Mouse (Mus musculus) limb, embryonic 14.5 days (tissue): ENCODE measurements around the gene Itpk1. TPM values are rescaled to one million over a fixed set of nuclear protein-coding genes. Genes with fewer than 3 reads are reported as not detected.

Source experiments
- ATAC-seq: fragments of 200-750 bp; cut with Nextera tagmentation; 2 replicates; pipeline ENCODE4 v1.8.0; 2017; ENCODE audit warnings: low read depth, moderate number of reproducible peaks, moderate TSS enrichment; ENCODE audit not compliant: low FRiP score
- DNase-seq: peaks from one replicate; pipeline ENCODE4 v3.0.0-alpha.2; 2015; ENCODE audit warnings: low spot score
- H3K27ac ChIP-seq: fragments of 300-500 bp; sonication (generic); replicated peaks from 2 replicates; pipeline ENCODE4 v1.5.1; 2014; ENCODE audit warnings: low read depth, mild to moderate bottlenecking, low read length, moderate library complexity, mixed read lengths
- H3K27me3 ChIP-seq: fragments of 300-500 bp; sonication (generic); 2 replicates; pipeline ENCODE4 v1.6.1; 2014; ENCODE audit warnings: low read length, mixed read lengths; ENCODE audit not compliant: control insufficient read depth, insufficient read depth
- H3K36me3 ChIP-seq: fragments of 300-500 bp; sonication (generic); 2 replicates; pipeline ENCODE4 v1.6.1; 2014; ENCODE audit warnings: mild to moderate bottlenecking, low read length, moderate library complexity, mixed read lengths; ENCODE audit not compliant: control insufficient read depth, insufficient read depth
- H3K4me1 ChIP-seq: fragments of 300-500 bp; sonication (generic); 2 replicates; pipeline ENCODE4 v1.6.1; 2014; ENCODE audit warnings: antibody characterized with exemption, low read length, mixed read lengths; ENCODE audit not compliant: control insufficient read depth, insufficient read depth
- H3K4me2 ChIP-seq: fragments of 300-500 bp; sonication (generic); replicated peaks from 2 replicates; pipeline ENCODE4 v1.6.1; 2014; ENCODE audit warnings: low read depth, mild to moderate bottlenecking, low read length, moderate library complexity; ENCODE audit not compliant: severe bottlenecking
- H3K4me3 ChIP-seq: fragments of 300-500 bp; sonication (generic); replicated peaks from 2 replicates; pipeline ENCODE4 v1.5.1; 2014; ENCODE audit warnings: low read length
- H3K9ac ChIP-seq: fragments of 300-500 bp; sonication (generic); 2 replicates; pipeline ENCODE4 v1.6.1; 2014; ENCODE audit warnings: mild to moderate bottlenecking, low read depth, low read length, moderate library complexity; ENCODE audit not compliant: severe bottlenecking
- H3K9me3 ChIP-seq: fragments of 300-500 bp; sonication (generic); 2 replicates; pipeline ENCODE4 v1.6.1; 2016; ENCODE audit warnings: low read length; ENCODE audit not compliant: control insufficient read depth
- POLR2A ChIP-seq: fragments of 200-500 bp; IDR thresholded peaks from 2 replicates; pipeline ENCODE4 v1.8.0; 2012; ENCODE audit warnings: inconsistent platforms, mild to moderate bottlenecking, moderate library complexity, borderline replicate concordance; ENCODE audit not compliant: insufficient read depth, insufficient read length; ENCODE audit errors: extremely low read depth
- WGBS: fragments of 180-500 bp; shearing (Covaris S2); extraction: QIAGEN DNeasy Blood & Tissue Kit; methylation state at CpG from one replicate; pipeline ENCODE4 v1.1.7; 2014; 5-methylcytosine and 5-hydroxymethylcytosine counted together
- polyA plus RNA-seq, 2 experiments: library from polyadenylated mRNA; depleted of rRNA in 1 of 2; stranded (reverse) in 1 of 2; unstranded in 1 of 2; fragments of >200 nt; fragmentation: Nextera tagmentation in 1 of 2; extraction: Ambion mirVana in 1 of 2; gene quantifications; 2 replicates each; pipeline versions ENCODE4 v1.2.1 to v1.2.3; 2012 to 2014

The Itpk1 gene
- polyA plus RNA-seq, 2 experiments: 8.3 to 10.3 TPM

DNA sequence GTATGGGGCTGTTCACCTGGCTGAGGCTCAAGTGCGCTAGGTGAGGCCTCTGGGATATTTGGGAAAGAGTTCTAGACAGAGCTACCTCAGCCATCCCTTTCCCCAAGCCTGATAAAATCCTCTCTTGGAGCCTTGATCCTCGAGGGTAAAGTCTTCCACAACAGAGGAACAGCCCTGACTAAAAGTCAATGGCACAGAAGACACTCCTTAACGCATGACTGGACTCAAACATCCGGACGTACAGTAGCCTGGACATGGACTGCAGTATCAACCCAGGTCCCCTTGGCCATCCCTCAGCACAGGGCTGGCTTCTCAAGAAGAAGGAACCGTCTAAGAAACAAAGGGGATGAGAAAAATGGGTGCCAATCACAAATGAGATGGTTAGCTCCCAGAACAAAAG lies 21.3 kb downstream of the Itpk1 start:
- Histone ChIP-seq H3K27me3 (no peaks in the 10 kb centered on the region), H3K9ac (no peak overlapping the region), H3K9me3 (no peaks in the 10 kb centered on the region), H3K4me2 (no peak overlapping the region), H3K27ac (no peak overlapping the region), H3K4me1 (peaks cover 13% of the 10 kb centered on the region), H3K36me3 (no peaks in the 10 kb centered on the region), H3K4me3 (no peak overlapping the region)
- DNase-seq (no peak), ATAC-seq (no peak)
- WGBS: 87% methylated on average over 6 of the region's 6 CpGs
- TF ChIP-seq POLR2A: no peak

DNA sequence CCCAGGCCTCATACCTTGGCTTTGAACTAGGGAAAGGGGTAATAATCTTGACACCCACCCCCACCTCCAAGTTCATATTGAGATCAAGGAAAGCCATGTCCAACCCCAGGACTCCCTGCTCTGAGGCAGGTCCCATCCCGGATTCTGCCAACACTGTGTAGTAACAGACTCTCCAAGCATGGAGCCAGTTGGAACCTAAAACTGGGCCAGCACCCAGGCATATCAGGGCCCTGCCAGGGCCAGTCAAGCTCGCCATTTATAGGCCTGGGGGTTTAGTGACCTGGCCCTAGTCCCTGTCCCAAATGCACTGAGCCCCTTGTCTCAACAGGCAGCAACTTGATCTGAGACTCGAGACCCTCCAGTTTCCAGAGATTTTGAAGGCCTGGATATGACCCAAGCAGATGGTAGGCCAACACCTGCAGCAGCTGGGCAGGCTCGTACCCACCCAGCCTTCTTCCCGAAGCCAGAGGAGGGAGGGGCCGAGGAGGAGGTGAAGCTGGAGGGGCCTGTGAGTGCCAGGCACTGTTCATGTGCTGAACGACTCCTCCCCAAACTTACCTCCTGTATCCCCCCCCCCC lies 21.9 kb downstream of the Itpk1 start:
- Histone ChIP-seq H3K36me3 (no peaks in the 10 kb centered on the region), H3K4me3 (no peak overlapping the region), H3K4me2 (no peak overlapping the region), H3K9ac (no peak overlapping the region), H3K27me3 (no peaks in the 10 kb centered on the region), H3K9me3 (no peaks in the 10 kb centered on the region), H3K4me1 (peaks cover 13% of the 10 kb centered on the region), H3K27ac (no peak overlapping the region)
- DNase-seq (no peak), ATAC-seq (no peak)
- WGBS: 65% methylated on average over 7 of the region's 7 CpGs
- no peak for TF ChIP-seq POLR2A

DNA sequence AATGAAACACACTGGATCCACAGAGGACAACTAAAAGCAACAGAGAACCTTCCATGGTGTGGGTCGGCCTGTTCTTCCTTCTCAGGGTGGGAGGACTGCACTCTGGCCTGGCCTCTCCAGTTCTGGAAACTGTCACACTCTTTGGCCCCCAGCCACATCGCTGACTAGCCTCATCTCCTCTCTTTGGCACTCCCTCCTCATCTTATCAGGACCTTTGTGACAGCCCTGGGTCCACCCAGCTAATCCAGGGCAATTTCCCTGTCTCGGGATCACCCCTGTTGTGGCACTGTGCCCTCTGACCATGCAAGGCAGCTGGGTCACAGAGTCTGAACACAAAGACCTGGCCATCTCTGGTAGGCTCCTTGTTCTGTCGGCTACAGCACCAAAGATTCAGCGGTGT lies 22.6 kb downstream of the Itpk1 start:
- H3K36me3 ChIP-seq: no peaks in the 10 kb centered on the region
- no peak overlapping the region for H3K4me2 ChIP-seq
- no peak overlapping the region for H3K9ac ChIP-seq
- DNase-seq (no peak), ATAC-seq (no peak)
- H3K27me3 ChIP-seq: no peaks in the 10 kb centered on the region
- H3K4me3 ChIP-seq: no peak overlapping the region
- WGBS: 82% methylated on average over 5 of the region's 5 CpGs
- H3K27ac ChIP-seq: no peak overlapping the region
- H3K9me3 ChIP-seq: no peaks in the 10 kb centered on the region
- TF ChIP-seq POLR2A: no peak
- peaks cover 13% of the 10 kb centered on the region for H3K4me1 ChIP-seq

DNA sequence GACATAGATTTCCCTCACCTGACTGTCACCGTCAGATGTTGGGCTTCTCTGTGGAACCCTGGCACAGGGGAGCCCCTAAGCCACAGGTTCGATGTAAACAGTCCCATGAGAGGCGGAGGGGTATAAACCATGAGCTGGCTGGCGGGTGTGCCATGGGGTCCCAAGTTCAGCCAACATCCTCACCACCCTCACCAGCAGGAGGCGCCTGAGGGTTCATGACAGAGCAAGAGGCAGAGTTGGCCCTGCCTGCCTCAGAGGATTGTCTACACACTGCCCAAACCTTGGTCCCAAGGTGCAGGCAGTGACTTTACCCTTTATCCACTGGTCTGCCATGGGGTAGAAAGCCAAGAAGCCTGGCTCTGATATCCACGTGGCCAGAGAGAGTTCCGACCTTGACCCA lies 23.1 kb downstream of the Itpk1 start:
- no peak overlapping the region for H3K27ac ChIP-seq
- H3K36me3 ChIP-seq: no peaks in the 10 kb centered on the region
- TF ChIP-seq POLR2A: no peak
- ATAC-seq (no peak), DNase-seq (no peak)
- 76% methylated on average over 7 of the region's 7 CpGs for WGBS
- H3K9me3 ChIP-seq: no peaks in the 10 kb centered on the region
- no peak overlapping the region for H3K4me3 ChIP-seq
- H3K4me2 ChIP-seq: no peak overlapping the region
- H3K27me3 ChIP-seq: no peaks in the 10 kb centered on the region
- no peak overlapping the region for H3K9ac ChIP-seq
- peaks cover 13% of the 10 kb centered on the region for H3K4me1 ChIP-seq

DNA sequence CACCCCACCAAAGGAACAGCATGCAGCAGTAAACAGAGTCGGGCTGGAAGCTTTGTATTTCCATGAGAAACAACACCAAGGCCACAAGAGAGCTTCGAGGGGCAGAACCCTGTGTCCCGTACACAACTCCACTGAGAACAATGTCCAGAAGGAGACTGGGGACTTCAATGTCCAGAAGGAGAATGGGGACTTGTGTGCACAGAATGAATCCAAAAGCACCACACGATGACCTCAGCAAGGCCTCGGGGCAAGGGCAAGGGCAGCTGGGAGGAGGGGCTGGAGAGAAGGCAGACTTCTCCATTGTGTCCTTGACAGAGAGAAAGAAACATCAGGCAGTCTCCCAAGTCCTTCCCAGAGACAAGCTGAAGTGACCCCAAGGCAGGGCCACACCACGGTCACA lies 25.9 kb downstream of the Itpk1 start:
- WGBS: 74% methylated on average over 6 of the region's 6 CpGs
- TF ChIP-seq POLR2A: no peak

DNA sequence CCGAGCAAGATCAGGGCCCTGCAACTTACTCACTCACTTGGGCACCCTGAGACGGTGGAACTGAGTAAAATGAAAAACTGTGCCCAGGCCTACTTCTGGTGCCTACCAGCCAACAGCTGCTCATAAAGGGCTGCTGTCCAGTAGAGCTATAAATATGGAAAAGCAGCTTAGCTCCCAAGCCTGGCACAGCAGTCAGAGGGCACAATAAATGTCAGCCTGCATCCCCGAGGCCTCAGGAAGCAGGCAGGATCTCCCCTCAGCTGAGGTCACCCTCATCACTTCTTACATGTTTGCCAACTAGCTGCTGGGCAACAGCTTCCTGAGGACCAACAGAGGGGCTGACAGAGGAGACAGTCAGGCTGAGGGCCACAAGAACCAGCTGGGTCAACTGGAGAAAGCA lies 27.6 kb downstream of the Itpk1 start:
- H3K36me3 ChIP-seq: peaks cover 7% of the 10 kb centered on the region; the same call in 1 of the 2 replicates
- H3K27me3 ChIP-seq: no peaks in the 10 kb centered on the region
- TF ChIP-seq POLR2A: no peak
- DNase-seq (no peak), ATAC-seq (no peak)
- H3K9ac ChIP-seq: no peak overlapping the region
- peaks cover 3% of the 10 kb centered on the region for H3K4me1 ChIP-seq
- no peak overlapping the region for H3K27ac ChIP-seq
- no peak overlapping the region for H3K4me3 ChIP-seq
- 82% methylated on average over 3 of the region's 3 CpGs for WGBS
- no peaks in the 10 kb centered on the region for H3K9me3 ChIP-seq
- no peak overlapping the region for H3K4me2 ChIP-seq

More for the DNA sequence above, 25.9 kb downstream of the Itpk1 start:
- ATAC-seq (no peak), DNase-seq (no peak)
- Histone ChIP-seq H3K36me3 (peaks cover 7% of the 10 kb centered on the region; the same call in 1 of the 2 replicates), H3K27ac (no peak overlapping the region), H3K4me1 (peaks cover 2% of the 10 kb centered on the region; the same call in 1 of the 2 replicates), H3K4me2 (no peak overlapping the region), H3K9ac (no peak overlapping the region), H3K4me3 (no peak overlapping the region), H3K27me3 (no peaks in the 10 kb centered on the region), H3K9me3 (no peaks in the 10 kb centered on the region)
